Mouse (Mus musculus): Measurements from ENCODE around the gene Abcf1. TPM values are rescaled to one million over a fixed set of nuclear protein-coding genes. Genes with fewer than 3 reads are reported as not detected.
A peak's percentile ranks its signal among the peaks of the same experiment; 100 is the strongest.

Abcf1 gene
- polyA plus RNA-seq, 1 experiment from 2014 or later, result 99.9 TPM

GRCm38 (mm10) chr17:35997713-35998510, 28.4 kb upstream of the Abcf1 start:
- ATAC-seq, result no peak
- no peaks in the 10 kb centered on the region for H3K36me3 ChIP-seq
- H3K4me1 ChIP-seq (replicated peaks), result 0 out of 2 replicates have a peak, but pooled peaks cover 10% of the 10 kb centered on the region
- 0 out of 2 replicates have a peak overlapping the region, but pooled peaks have one; percentile 6 for H3K4me2 ChIP-seq (replicated peaks)
- H3K27ac ChIP-seq, result no peak overlapping the region
- no peaks in the 10 kb centered on the region for H3K27me3 ChIP-seq (replicated peaks)
- no peaks in the 10 kb centered on the region for H3K9me3 ChIP-seq
- no peak overlapping the region for H3K9ac ChIP-seq
- H3K4me3 ChIP-seq (replicated peaks), result no peak overlapping the region
- 56% methylated on average over 12 of the region's 12 CpGs for WGBS

- H3K9ac ChIP-seq, result no peak overlapping the region
- no peak overlapping the region for H3K4me2 ChIP-seq (replicated peaks)
- no peaks in the 10 kb centered on the region for H3K36me3 ChIP-seq
- no peak overlapping the region for H3K27ac ChIP-seq
- WGBS, result 2% methylated on average over 11 of the region's 11 CpGs
- peak; percentile 70 for ATAC-seq
- peaks cover 11% of the 10 kb centered on the region for H3K4me1 ChIP-seq (replicated peaks)
- H3K9me3 ChIP-seq, result no peaks in the 10 kb centered on the region
- no peaks in the 10 kb centered on the region for H3K27me3 ChIP-seq (replicated peaks)
- H3K4me3 ChIP-seq (replicated peaks), result no peak overlapping the region
Observed at GRCm38 (mm10) chr17:35996949-35997348, 27.4 kb upstream of the Abcf1 start.

- 4% methylated on average over 14 of the region's 14 CpGs for WGBS
- Histone ChIP-seq H3K27ac (no peak overlapping the region), H3K4me3 (replicated peaks) (peak overlapping the region; percentile 45)
Observed at GRCm38 (mm10) chr17:35994879-35995240, 25.3 kb upstream of the Abcf1 start.

GRCm38 (mm10) chr17:35994175-35994878, 24.8 kb upstream of the Abcf1 start:
- H3K27me3 ChIP-seq (replicated peaks), result no peaks in the 10 kb centered on the region
- peak; percentile 71 for ATAC-seq
- H3K4me1 ChIP-seq (replicated peaks), result peaks cover 14% of the 10 kb centered on the region
- H3K9me3 ChIP-seq, result no peaks in the 10 kb centered on the region
- WGBS, result 4% methylated on average over 31 of the region's 31 CpGs
- H3K4me3 ChIP-seq (replicated peaks), result peak overlapping the region; percentile 45
- peak overlapping the region; percentile 43 for H3K9ac ChIP-seq
- H3K36me3 ChIP-seq, result 0 out of 2 replicates have a peak, but pooled peaks cover 3% of the 10 kb centered on the region
- H3K4me2 ChIP-seq (replicated peaks), result peak overlapping the region; percentile 66
- no peak overlapping the region for H3K27ac ChIP-seq

More at GRCm38 (mm10) chr17:35994879-35995240, 25.3 kb upstream of the Abcf1 start:
- Histone ChIP-seq H3K36me3 (no peaks in the 10 kb centered on the region), H3K27me3 (replicated peaks) (no peaks in the 10 kb centered on the region), H3K9ac (peak overlapping the region; percentile 43), H3K4me2 (replicated peaks) (peak overlapping the region; percentile 66), H3K9me3 (no peaks in the 10 kb centered on the region), H3K4me1 (replicated peaks) (peaks cover 14% of the 10 kb centered on the region)
- no peak for ATAC-seq

- H3K36me3 ChIP-seq, result 0 out of 2 replicates have a peak, but pooled peaks cover 7% of the 10 kb centered on the region
- no peaks in the 10 kb centered on the region for H3K27me3 ChIP-seq (replicated peaks)
- no peak overlapping the region for H3K9ac ChIP-seq
- no peak overlapping the region for H3K27ac ChIP-seq
- ATAC-seq, result peak; percentile 68
- 6% methylated on average over 17 of the region's 17 CpGs for WGBS
- H3K4me1 ChIP-seq (replicated peaks), result peaks cover 14% of the 10 kb centered on the region
- H3K9me3 ChIP-seq, result no peaks in the 10 kb centered on the region
- H3K4me3 ChIP-seq (replicated peaks), result no peak overlapping the region; the same call in 1 of the 2 replicates
- H3K4me2 ChIP-seq (replicated peaks), result peak overlapping the region; percentile 66
Observed at GRCm38 (mm10) chr17:35993675-35994074, 24.1 kb upstream of the Abcf1 start.

GRCm38 (mm10) chr17:35991781-35992180, 22.2 kb upstream of the Abcf1 start:
- peaks cover 24% of the 10 kb centered on the region for H3K36me3 ChIP-seq
- no peak overlapping the region for H3K4me3 ChIP-seq (replicated peaks)
- H3K27ac ChIP-seq, result no peak overlapping the region
- H3K4me1 ChIP-seq (replicated peaks), result peaks cover 10% of the 10 kb centered on the region
- ATAC-seq, result no peak
- peak overlapping the region; percentile 3; the same call in 1 of the 2 replicates for H3K4me2 ChIP-seq (replicated peaks)
- H3K9me3 ChIP-seq, result no peaks in the 10 kb centered on the region
- H3K9ac ChIP-seq, result no peak overlapping the region
- WGBS, result 28% methylated on average over 10 of the region's 10 CpGs
- no peaks in the 10 kb centered on the region for H3K27me3 ChIP-seq (replicated peaks)

GRCm38 (mm10) chr17:35981776-35982175, 12.2 kb upstream of the Abcf1 start:
- Histone ChIP-seq H3K27ac (no peak overlapping the region), H3K4me3 (replicated peaks) (no peak overlapping the region), H3K36me3 (peaks cover 23% of the 10 kb centered on the region), H3K27me3 (replicated peaks) (no peaks in the 10 kb centered on the region), H3K4me2 (replicated peaks) (no peak overlapping the region; the same call in 1 of the 2 replicates), H3K9me3 (no peaks in the 10 kb centered on the region), H3K4me1 (replicated peaks) (peaks cover 22% of the 10 kb centered on the region), H3K9ac (no peak overlapping the region)
- no peak for ATAC-seq
- 91% methylated on average over 9 of the region's 9 CpGs for WGBS

GRCm38 (mm10) chr17:35980363-35980754, 10.8 kb upstream of the Abcf1 start:
- Histone ChIP-seq H3K9ac (peak overlapping the region; percentile 81), H3K4me1 (replicated peaks) (peaks cover 22% of the 10 kb centered on the region), H3K4me3 (replicated peaks) (peak overlapping the region; percentile 94), H3K27me3 (replicated peaks) (no peaks in the 10 kb centered on the region), H3K9me3 (no peaks in the 10 kb centered on the region), H3K27ac (peak overlapping the region; percentile 95), H3K36me3 (peaks cover 17% of the 10 kb centered on the region), H3K4me2 (replicated peaks) (peak overlapping the region; percentile 89)
- WGBS, result 0% methylated on average over 28 of the region's 29 CpGs
- ATAC-seq, result peak; percentile 24

GRCm38 (mm10) chr17:35979401-35980362, 10.1 kb upstream of the Abcf1 start, which contains the start of the genes Gnl1 and Prr3:
Gene Gnl1, plus strand, starts transcription at chr17:35979851.
Gene Prr3, minus strand, starts transcription at chr17:35980236.
- Histone ChIP-seq H3K9me3 (no peaks in the 10 kb centered on the region), H3K27me3 (replicated peaks) (no peaks in the 10 kb centered on the region), H3K4me1 (replicated peaks) (peaks cover 22% of the 10 kb centered on the region), H3K4me3 (replicated peaks) (peak within 1 kb of the TSS; percentile 94), H3K4me2 (replicated peaks) (peak within 1 kb of the TSS; percentile 89), H3K36me3 (peaks cover 17% of the 10 kb centered on the region), H3K27ac (peak within 1 kb of the TSS; percentile 95), H3K9ac (peak within 1 kb of the TSS; percentile 81)
- peak; percentile 95 for ATAC-seq
- WGBS, result under 1% methylated on average over 92 of the region's 109 CpGs

- Histone ChIP-seq H3K9ac (peak overlapping the region; percentile 81), H3K27ac (peak overlapping the region; percentile 95), H3K4me1 (replicated peaks) (peaks cover 22% of the 10 kb centered on the region), H3K36me3 (peaks cover 22% of the 10 kb centered on the region), H3K4me2 (replicated peaks) (peak overlapping the region; percentile 89), H3K9me3 (no peaks in the 10 kb centered on the region), H3K4me3 (replicated peaks) (peak overlapping the region; percentile 94), H3K27me3 (replicated peaks) (no peaks in the 10 kb centered on the region)
- WGBS, result under 1% methylated on average over 41 of the region's 41 CpGs
- ATAC-seq, result peak; percentile 75
Observed at GRCm38 (mm10) chr17:35978811-35979400, 9.3 kb upstream of the Abcf1 start.

GRCm38 (mm10) chr17:35972131-35972530, 2.6 kb upstream of the Abcf1 start:
- 56% methylated on average over 1 of the region's 1 CpGs for WGBS
- ATAC-seq, result no peak
- Histone ChIP-seq H3K9ac (no peak overlapping the region), H3K4me3 (replicated peaks) (no peak overlapping the region), H3K27ac (no peak overlapping the region), H3K4me1 (replicated peaks) (peaks cover 16% of the 10 kb centered on the region), H3K4me2 (replicated peaks) (no peak overlapping the region), H3K36me3 (peaks cover 6% of the 10 kb centered on the region), H3K9me3 (no peaks in the 10 kb centered on the region), H3K27me3 (replicated peaks) (no peaks in the 10 kb centered on the region)

Measured in intestine, embryonic 15.5 days (tissue).